Mouse (Mus musculus) olfactory bulb, adult 2 months (tissue): ENCODE results near the gene Sh3pxd2a.

Source experiments
- CTCF ChIP-seq: fragments of 200-500 bp; IDR thresholded peaks from 2 replicates; pipeline ENCODE4 v1.5.1; 2012; ENCODE audit warnings: low read depth, mild to moderate bottlenecking, low read length, moderate library complexity; ENCODE audit not compliant: insufficient read depth
- POLR2A ChIP-seq: fragments of 200-500 bp; IDR thresholded peaks from 2 replicates; pipeline ENCODE4 v1.6.1; 2012; ENCODE audit warnings: mild to moderate bottlenecking, low read depth, low read length, moderate library complexity; ENCODE audit not compliant: insufficient read depth

- TF ChIP-seq POLR2A (no peak), CTCF (no peak)
Observed at GRCm38 (mm10) chr19:47405548-47405947, 58.7 kb downstream of the Sh3pxd2a start.
